Mouse (Mus musculus) E14TG2a.4 (cell line): Measurements from ENCODE around the gene Tmem39b.

Experiments used
- CTCF ChIP-seq: conservative IDR thresholded peaks from 2 replicates; pipeline ENCODE4 v1.5.1; 2014; ENCODE audit warnings: low read length
- NANOG ChIP-seq: IDR thresholded peaks from 2 replicates; pipeline ENCODE4 v1.6.1; 2014; ENCODE audit warnings: borderline replicate concordance, low read length, mixed read lengths
- POU5F1 ChIP-seq: IDR thresholded peaks from 2 replicates; pipeline ENCODE4 v1.6.1; 2014; ENCODE audit warnings: low read length, borderline replicate concordance

- TF ChIP-seq CTCF (no peak), NANOG (no peak), POU5F1 (no peak)
Observed at GRCm38 (mm10) chr4:129661584-129661983, 35.1 kb downstream of the Tmem39b start.
